Mouse (Mus musculus) kidney, adult 18-20 months (tissue): ENCODE data around the gene Elmo3.
A peak's percentile ranks its signal among the peaks of the same experiment; 100 is the strongest.

Experiments
- DNase-seq: peaks from one replicate; pipeline ENCODE4 v3.0.0; 2021

Elmo3 gene

DNA sequence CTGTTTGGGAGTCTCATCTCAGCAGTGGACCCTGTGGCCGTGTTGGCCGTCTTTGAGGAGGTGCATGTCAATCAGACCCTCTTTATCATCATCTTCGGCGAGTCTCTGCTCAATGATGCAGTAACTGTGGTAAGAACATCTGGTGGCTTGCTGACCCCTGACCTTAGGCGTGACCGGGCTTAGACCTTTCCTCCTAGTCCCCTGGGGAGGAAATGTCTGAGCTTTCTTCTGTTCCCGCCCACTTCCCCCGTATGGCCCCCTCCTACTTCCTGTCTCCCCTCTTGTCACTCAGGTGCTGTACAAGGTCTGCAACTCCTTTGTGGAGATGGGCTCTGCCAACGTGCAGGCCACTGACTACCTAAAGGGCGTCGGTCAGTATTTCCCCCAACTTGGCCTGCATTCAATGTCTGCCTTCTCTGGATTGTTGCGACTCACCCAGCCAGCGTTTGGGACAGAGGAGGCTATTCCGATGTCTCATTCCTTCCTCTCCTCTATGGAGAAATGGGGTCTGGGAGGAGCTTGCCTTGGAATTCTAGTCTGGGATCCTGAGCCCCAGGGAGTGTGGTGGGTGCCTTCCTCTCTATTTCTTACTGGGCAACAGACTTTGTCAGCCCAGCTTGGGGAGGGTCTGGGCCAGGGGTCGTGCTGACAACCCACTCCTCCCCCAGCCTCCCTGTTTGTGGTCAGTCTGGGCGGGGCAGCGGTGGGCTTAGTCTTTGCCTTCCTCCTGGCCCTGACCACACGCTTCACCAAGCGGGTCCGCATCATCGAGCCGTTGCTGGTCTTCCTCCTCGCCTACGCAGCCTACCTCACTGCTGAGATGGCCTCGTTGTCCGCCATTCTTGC, 50.0 kb downstream of the Elmo3 start:
- DNase-seq = peak; percentile 57

GRCm38 (mm10) chr8:105356681-105357080, 51.3 kb downstream of the Elmo3 start:
- DNase-seq = no peak

GRCm38 (mm10) chr8:105359208-105359607, 53.8 kb downstream of the Elmo3 start:
- DNase-seq = no peak

- DNase-seq = no peak
Observed at GRCm38 (mm10) chr8:105359646-105360045, 54.2 kb downstream of the Elmo3 start.
